Mouse (Mus musculus) midbrain, embryonic 11.5 days (tissue): ENCODE results near the gene Coq5. TPM values are rescaled to one million over a fixed set of nuclear protein-coding genes. Genes with fewer than 3 reads are reported as not detected.
A peak's percentile ranks its signal among the peaks of the same experiment; 100 is the strongest.

ENCODE experiments used
- ATAC-seq: fragments of 200-750 bp; cut with Nextera tagmentation; 2 replicates; pipeline ENCODE4 v1.8.0; 2017; ENCODE audit warnings: moderate TSS enrichment, moderate library complexity; ENCODE audit not compliant: low FRiP score
- DNase-seq: peaks from one replicate; pipeline ENCODE4 v3.0.0; 2015; ENCODE audit warnings: low spot score; ENCODE audit errors: missing footprints
- H3K27ac ChIP-seq: fragments of 300-500 bp; sonication (generic); 2 replicates; pipeline ENCODE4 v1.5.1; 2014; ENCODE audit warnings: low read depth, low read length
- H3K27me3 ChIP-seq: fragments of 300-500 bp; sonication (generic); 2 replicates; pipeline ENCODE4 v1.6.1; 2014; ENCODE audit warnings: mild to moderate bottlenecking, low read length, moderate library complexity, mixed read lengths; ENCODE audit not compliant: control insufficient read depth, insufficient read depth
- H3K36me3 ChIP-seq: fragments of 300-500 bp; sonication (generic); 2 replicates; pipeline ENCODE4 v1.6.1; 2014; ENCODE audit warnings: mild to moderate bottlenecking, low read length, moderate library complexity, mixed read lengths; ENCODE audit not compliant: control insufficient read depth, insufficient read depth
- H3K4me1 ChIP-seq: fragments of 300-500 bp; sonication (generic); 2 replicates; pipeline ENCODE4 v1.6.1; 2014; ENCODE audit warnings: low read length; ENCODE audit not compliant: control insufficient read depth, insufficient read depth
- H3K4me2 ChIP-seq: fragments of 300-500 bp; sonication (generic); 2 replicates; pipeline ENCODE4 v1.6.1; 2014; ENCODE audit warnings: mild to moderate bottlenecking, moderate library complexity
- H3K4me3 ChIP-seq: fragments of 300-500 bp; sonication (generic); 2 replicates; pipeline ENCODE4 v1.5.1; 2014; ENCODE audit warnings: low read depth, low read length
- H3K9ac ChIP-seq: fragments of 300-500 bp; sonication (generic); 2 replicates; pipeline ENCODE4 v1.6.1; 2014; ENCODE audit warnings: low read length
- H3K9me3 ChIP-seq: fragments of 300-500 bp; sonication (generic); 2 replicates; pipeline ENCODE4 v1.6.1; 2016; ENCODE audit warnings: low read length; ENCODE audit not compliant: control insufficient read depth
- WGBS: fragments of 180-500 bp; shearing (Covaris S2); extraction: QIAGEN DNeasy Blood & Tissue Kit; methylation state at CpG from one replicate; pipeline ENCODE4 v1.1.7; 2014; 5-methylcytosine and 5-hydroxymethylcytosine counted together
- polyA plus RNA-seq: library from polyadenylated mRNA; unstranded; fragments of >200 nt; fragmentation: Nextera tagmentation; extraction: Ambion mirVana; gene quantifications from 2 replicates; pipeline ENCODE4 v1.2.1, GENCODE M21; 2014

The Coq5 gene
- polyA plus RNA-seq, 1 experiment from 2014 or later = 59.1 TPM

DNA sequence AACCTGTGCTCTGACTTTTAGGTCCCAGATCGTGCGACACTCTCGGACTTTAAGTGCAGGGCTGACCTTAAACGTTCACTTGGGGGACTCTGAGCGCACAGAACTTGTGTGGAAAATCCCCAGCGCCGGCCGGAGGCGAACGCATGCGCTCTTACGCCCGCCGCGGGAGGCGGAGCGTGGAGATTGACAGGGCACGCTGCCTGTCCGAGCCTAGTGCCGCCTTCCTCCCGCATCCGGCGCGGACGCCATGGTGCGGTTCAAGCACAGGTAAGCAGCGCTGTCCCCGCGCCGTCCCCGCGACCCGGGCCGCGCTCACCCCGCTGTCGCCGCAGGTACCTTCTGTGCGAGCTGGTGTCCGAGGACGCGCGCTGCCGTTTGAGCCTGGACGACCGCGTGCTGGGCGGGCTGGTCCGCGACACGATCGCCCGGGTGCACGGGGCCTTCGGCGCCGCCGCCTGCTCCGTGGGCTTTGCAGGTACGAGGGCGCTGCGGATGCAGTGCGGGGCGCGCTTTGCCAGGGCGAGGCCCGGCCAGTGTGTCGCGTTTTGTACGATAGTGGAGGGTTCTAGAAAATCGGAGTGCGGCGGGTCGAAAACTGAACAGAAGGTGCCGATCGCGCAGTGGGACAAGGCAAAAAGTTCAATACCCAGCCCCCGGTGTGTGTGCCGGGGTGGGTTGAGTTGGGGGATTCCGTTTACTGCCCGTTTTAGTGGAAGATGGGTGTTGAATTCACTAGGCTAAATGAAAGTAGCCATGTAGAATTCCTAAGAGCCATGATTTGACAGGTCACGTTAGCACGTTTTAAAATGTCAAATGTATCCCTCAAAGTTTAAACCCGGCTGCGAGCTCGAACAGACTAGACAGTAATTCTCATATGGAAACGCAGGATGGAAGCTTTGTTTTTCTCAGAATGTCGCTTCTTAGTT lies 41.4 kb upstream of the Coq5 start:
- H3K4me3 ChIP-seq = peak overlapping the region; percentile 81
- peak; percentile 81 for ATAC-seq
- peak overlapping the region; percentile 78 for H3K4me2 ChIP-seq
- H3K27ac ChIP-seq = no peak overlapping the region
- WGBS = under 1% methylated on average over 87 of the region's 88 CpGs
- peak overlapping the region; percentile 61 for H3K9ac ChIP-seq
- peaks cover 15% of the 10 kb centered on the region for H3K4me1 ChIP-seq
- H3K27me3 ChIP-seq = peaks cover 15% of the 10 kb centered on the region
- H3K36me3 ChIP-seq = peaks cover 20% of the 10 kb centered on the region
- H3K9me3 ChIP-seq = no peaks in the 10 kb centered on the region
- peak; percentile 99 for DNase-seq

DNA sequence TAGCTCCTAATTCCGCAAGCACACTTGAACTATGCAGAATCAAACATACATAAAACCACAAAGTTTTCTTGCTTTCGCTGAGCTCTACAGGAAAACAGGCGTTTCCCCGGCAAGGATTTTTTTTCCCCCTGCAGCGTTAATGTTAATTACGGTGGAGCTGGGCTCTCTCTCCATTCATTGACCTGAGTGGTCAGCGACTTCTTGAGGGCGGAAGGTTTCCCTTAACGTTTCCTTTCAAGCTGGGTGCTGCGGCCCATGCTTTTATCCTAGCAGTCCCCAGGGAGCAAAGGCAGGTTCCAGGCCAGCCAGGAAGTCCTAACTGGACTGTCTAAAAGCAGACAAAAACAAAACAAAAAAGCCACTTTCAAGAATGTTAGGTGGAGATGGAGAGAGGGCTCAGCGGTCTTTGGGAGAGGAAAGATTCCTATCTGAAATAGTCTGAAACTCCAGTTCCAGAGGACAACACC lies 40.7 kb upstream of the Coq5 start:
- Histone ChIP-seq H3K4me3 (peak overlapping the region; percentile 81), H3K9ac (no peak overlapping the region), H3K9me3 (no peaks in the 10 kb centered on the region), H3K36me3 (peaks cover 22% of the 10 kb centered on the region), H3K4me1 (peaks cover 15% of the 10 kb centered on the region), H3K27me3 (peaks cover 15% of the 10 kb centered on the region), H3K27ac (no peak overlapping the region), H3K4me2 (peak overlapping the region; percentile 78)
- DNase-seq (no peak), ATAC-seq (no peak)
- 7% methylated on average over 11 of the region's 11 CpGs for WGBS

DNA sequence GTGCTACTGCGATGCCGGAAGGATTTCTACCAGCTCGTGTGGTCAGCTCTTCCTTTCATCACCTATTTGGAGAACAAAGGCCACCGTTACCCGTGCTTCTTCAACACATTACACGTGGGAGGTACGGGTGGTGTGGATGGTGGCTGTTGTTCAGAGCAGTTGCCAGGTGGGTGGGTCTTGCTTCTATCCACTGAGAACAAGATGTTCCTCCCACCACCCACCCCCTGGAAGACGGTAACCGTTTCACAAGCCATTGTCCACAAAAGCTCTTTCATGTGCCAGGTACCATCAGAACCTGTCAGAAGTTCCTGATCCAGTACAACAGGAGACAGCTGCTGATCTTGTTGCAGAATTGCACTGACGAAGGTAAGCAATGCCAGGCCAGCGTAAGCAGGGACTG lies 39.3 kb upstream of the Coq5 start:
- Histone ChIP-seq H3K4me2 (no peak overlapping the region), H3K36me3 (peaks cover 34% of the 10 kb centered on the region), H3K9ac (no peak overlapping the region), H3K4me1 (peaks cover 13% of the 10 kb centered on the region), H3K4me3 (no peak overlapping the region), H3K9me3 (no peaks in the 10 kb centered on the region), H3K27ac (no peak overlapping the region), H3K27me3 (peaks cover 5% of the 10 kb centered on the region)
- 88% methylated on average over 11 of the region's 11 CpGs for WGBS
- ATAC-seq (no peak), DNase-seq (no peak)

DNA sequence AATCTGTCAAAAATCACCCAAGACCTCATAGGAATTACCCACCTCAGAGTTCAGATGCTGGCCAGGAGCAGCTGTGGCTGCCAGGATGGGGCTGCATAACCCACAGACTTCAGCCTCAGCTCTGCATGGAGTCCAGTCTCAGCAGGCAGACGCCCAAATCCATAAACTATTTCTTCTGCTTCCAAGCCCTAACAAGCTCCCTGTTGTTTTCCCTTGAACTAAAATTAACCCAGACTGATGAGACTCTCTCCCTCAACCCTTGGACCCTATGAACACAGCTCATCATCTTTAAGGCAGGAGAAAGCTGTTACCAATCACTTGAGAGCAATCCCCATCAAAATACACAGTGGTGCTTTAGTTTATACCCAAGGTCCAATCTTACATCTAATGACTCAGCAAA lies 24.0 kb upstream of the Coq5 start:
- ATAC-seq (no peak), DNase-seq (no peak)
- Histone ChIP-seq H3K27me3 (no peaks in the 10 kb centered on the region), H3K4me3 (no peak overlapping the region), H3K9me3 (no peaks in the 10 kb centered on the region), H3K27ac (no peak overlapping the region), H3K36me3 (peaks cover 39% of the 10 kb centered on the region), H3K9ac (no peak overlapping the region), H3K4me2 (no peak overlapping the region), H3K4me1 (no peaks in the 10 kb centered on the region)
- 85% methylated on average over 1 of the region's 1 CpGs for WGBS

DNA sequence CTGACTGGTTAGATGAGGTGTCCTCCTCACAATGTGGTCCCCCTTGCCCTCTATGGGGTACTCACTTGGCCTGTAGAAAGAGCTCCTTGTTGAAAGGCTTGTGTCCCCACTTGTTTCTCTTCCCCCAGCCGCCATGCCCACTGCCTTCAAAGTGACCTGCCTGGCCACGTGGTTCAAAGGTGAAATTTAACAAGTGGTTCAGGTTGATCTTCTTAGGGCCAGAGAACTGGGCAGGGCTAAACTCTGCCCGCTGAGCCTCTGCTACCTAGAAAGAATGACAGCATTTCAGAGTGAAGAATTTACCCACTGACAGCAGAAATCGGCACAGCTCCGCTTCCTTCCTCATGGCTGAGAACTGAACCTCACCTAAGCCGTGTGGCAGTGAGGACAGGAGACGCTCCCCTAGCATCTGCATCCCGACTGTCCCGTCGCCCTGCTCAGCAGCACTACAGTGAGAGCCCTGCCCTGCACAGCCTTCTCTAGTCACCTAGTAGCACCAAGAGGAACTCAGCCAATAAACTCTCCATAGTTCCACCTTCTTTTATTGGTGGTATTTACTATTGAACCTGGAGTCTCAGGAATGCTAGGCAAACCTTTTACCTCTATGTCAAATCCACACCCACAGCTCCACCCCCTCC lies 22.4 kb upstream of the Coq5 start:
- H3K36me3 ChIP-seq = peaks cover 28% of the 10 kb centered on the region
- no peak for ATAC-seq
- no peak for DNase-seq

DNA sequence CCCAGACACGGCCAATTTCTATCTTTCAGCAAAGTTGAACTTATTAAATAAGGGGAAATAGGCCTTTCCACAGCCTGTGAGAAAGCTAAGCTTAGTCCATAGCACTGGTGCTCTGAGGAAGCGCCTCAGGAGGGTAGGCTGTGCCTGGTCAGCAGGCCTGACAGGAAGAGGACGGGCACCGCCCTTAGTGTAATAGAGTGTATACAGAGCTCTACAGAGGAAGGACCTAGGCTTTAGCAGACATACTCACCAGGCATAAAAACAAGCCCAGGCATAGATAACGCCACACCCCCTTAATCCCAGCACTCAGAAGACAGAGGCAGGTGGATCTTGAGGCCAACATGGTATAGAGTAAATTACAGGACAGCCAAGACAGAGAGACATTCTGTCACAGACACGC lies 19.1 kb upstream of the Coq5 start:
- Histone ChIP-seq H3K9me3 (no peaks in the 10 kb centered on the region), H3K36me3 (peaks cover 25% of the 10 kb centered on the region), H3K27ac (no peak overlapping the region), H3K4me2 (no peak overlapping the region), H3K4me1 (no peaks in the 10 kb centered on the region), H3K27me3 (no peaks in the 10 kb centered on the region), H3K9ac (no peak overlapping the region), H3K4me3 (no peak overlapping the region)
- ATAC-seq (no peak), DNase-seq (no peak)
- WGBS = 91% methylated on average over 6 of the region's 6 CpGs

More for the DNA sequence above, 22.4 kb upstream of the Coq5 start:
- no peak overlapping the region for H3K9ac ChIP-seq
- no peak overlapping the region for H3K27ac ChIP-seq
- no peak overlapping the region for H3K4me2 ChIP-seq
- H3K4me1 ChIP-seq = no peaks in the 10 kb centered on the region
- no peaks in the 10 kb centered on the region for H3K9me3 ChIP-seq
- no peaks in the 10 kb centered on the region for H3K27me3 ChIP-seq
- H3K4me3 ChIP-seq = no peak overlapping the region
- WGBS = 92% methylated on average over 10 of the region's 10 CpGs

DNA sequence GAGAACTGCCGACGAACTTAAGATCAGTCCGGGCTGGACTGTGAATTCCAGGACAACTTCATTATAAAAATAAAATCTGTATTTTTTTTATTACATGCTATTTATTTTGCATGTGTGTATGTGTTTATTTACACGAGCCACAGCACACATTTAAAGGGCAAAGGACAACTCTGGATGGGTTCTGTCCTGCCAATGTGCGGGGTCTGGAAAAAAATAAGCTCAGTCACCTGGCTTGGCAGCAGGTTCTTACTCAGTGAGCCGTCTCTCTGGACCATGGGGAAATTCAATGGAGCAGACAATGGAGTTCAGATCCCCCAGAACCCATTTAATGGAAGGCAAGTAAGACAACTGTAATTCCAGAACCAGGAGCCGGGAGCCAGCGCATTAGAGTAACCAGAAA lies 18.3 kb upstream of the Coq5 start:
- Histone ChIP-seq H3K27me3 (no peaks in the 10 kb centered on the region), H3K36me3 (peaks cover 18% of the 10 kb centered on the region), H3K9me3 (no peaks in the 10 kb centered on the region), H3K4me3 (no peak overlapping the region), H3K9ac (no peak overlapping the region), H3K4me1 (no peaks in the 10 kb centered on the region), H3K4me2 (no peak overlapping the region), H3K27ac (no peak overlapping the region)
- no peak for DNase-seq
- 89% methylated on average over 8 of the region's 8 CpGs for WGBS
- ATAC-seq = no peak

DNA sequence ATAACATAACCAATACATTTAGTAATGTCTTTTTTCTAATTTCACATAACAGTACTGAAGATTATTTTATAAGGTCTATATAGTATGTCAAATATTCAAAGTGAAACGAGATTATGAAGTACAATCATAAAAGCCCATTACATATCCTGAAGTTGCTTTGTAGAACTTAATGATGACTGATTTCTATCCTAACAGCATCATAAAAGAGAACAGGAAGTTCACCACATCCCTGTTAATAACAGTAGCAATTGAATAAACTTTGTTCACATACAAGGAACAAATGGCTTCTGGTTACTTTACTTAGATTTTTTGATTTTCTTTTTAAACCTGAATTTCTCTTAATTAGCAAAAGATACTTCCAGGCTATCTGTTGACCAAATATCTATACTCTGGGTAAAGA lies 17.6 kb upstream of the Coq5 start:
- ATAC-seq (no peak), DNase-seq (no peak)
- peaks cover 12% of the 10 kb centered on the region for H3K36me3 ChIP-seq
- H3K4me3 ChIP-seq = no peak overlapping the region
- H3K9me3 ChIP-seq = no peaks in the 10 kb centered on the region
- no peak overlapping the region for H3K9ac ChIP-seq
- WGBS = 92% methylated on average over 1 of the region's 1 CpGs
- no peaks in the 10 kb centered on the region for H3K27me3 ChIP-seq
- H3K4me1 ChIP-seq = 0 out of 2 replicates have a peak, but pooled peaks cover 2% of the 10 kb centered on the region
- no peak overlapping the region for H3K27ac ChIP-seq
- H3K4me2 ChIP-seq = no peak overlapping the region
